Mouse (Mus musculus) left cerebral cortex, postnatal 25 days (tissue): ENCODE results near the gene Cops7a. TPM values are rescaled to one million over a fixed set of nuclear protein-coding genes. Genes with fewer than 3 reads are reported as not detected.

Experiments
- DNase-seq, 2 experiments: peaks; one replicate each; pipeline ENCODE4 v3.0.0; 2022; ENCODE audit warnings: low spot score in 2 of 2, mixed read lengths in 1 of 2
- intact Hi-C: fragments of 180-260 bp; cut with DNase I; formaldehyde crosslinking; loops from one replicate; pipeline ENCODE4 v1.15.1; 2025
- total RNA-seq, 2 experiments: library from RNA; stranded (reverse); gene quantifications; 2 replicates each; pipeline ENCODE4 v1.2.3; 2021

Cops7a gene
- total RNA-seq, 2 experiments from 2014 or later = 149 to 163 TPM

GRCm38 (mm10) chr6:124925173-124925793 lies 40.1 kb downstream of the Cops7a start:
- DNase-seq = no peak
- intact Hi-C loops = no loop called here

GRCm38 (mm10) chr6:124921539-124921938 lies 43.8 kb downstream of the Cops7a start:
- DNase-seq = no peak
- intact Hi-C loops = no loop called here

GRCm38 (mm10) chr6:124920318-124921085 lies 44.8 kb downstream of the Cops7a start:
- intact Hi-C loops = no loop called here
- no peak for DNase-seq

GRCm38 (mm10) chr6:124919695-124920317 lies 45.5 kb downstream of the Cops7a start, which contains the start of gene Ptms:
Ptms (minus strand) TSS chr6:124920103.
- DNase-seq = peak; percentile 89 to 99
- intact Hi-C loops = loop anchor here (5.0 kb wide), 2 partner anchors 87 to 177 kb away; partner anchors contain the start of genes Chd4 and Zfp384

- DNase-seq = peak in 1 of 2 experiments; percentile 31
- intact Hi-C loops = loop anchor here (1.0 to 5.0 kb wide), 5 partner anchors 12 to 178 kb away; partner anchors contain the start of genes Chd4, Mlf2, P3h3 and Zfp384
Observed at GRCm38 (mm10) chr6:124918890-124919627, 46.3 kb downstream of the Cops7a start.

GRCm38 (mm10) chr6:124918331-124918690 lies 47.0 kb downstream of the Cops7a start:
- intact Hi-C loops = loop anchor here (1.0 to 5.0 kb wide), 5 partner anchors 13 to 179 kb away; partner anchors contain the start of genes Chd4, Mlf2, P3h3 and Zfp384
- DNase-seq = no peak

- peak; percentile 86 to 97 for DNase-seq
- intact Hi-C loops = loop anchor here (1.0 to 5.0 kb wide), 6 partner anchors 13 to 180 kb away; partner anchors contain the start of genes Chd4, Mlf2, P3h3 and Zfp384
Observed at GRCm38 (mm10) chr6:124917518-124918330, 47.6 kb downstream of the Cops7a start.

- DNase-seq = peak; percentile 88 to 93
- intact Hi-C loops = loop anchor here (1.0 to 5.0 kb wide), 3 partner anchors 57 to 180 kb away; partner anchors contain the start of genes Chd4 and Zfp384
Observed at GRCm38 (mm10) chr6:124916695-124917517, 48.4 kb downstream of the Cops7a start.

- intact Hi-C loops = loop anchor here (5.0 kb wide), 2 partner anchors 91 to 181 kb away; partner anchors contain the start of genes Chd4 and Zfp384
Observed at GRCm38 (mm10) chr6:124915942-124916694, 49.2 kb downstream of the Cops7a start.

GRCm38 (mm10) chr6:124915160-124915941 lies 50.0 kb downstream of the Cops7a start:
- DNase-seq = peak; percentile 45
- intact Hi-C loops = loop anchor here (5.0 kb wide), 2 partner anchors 92 to 182 kb away; partner anchors contain the start of genes Chd4 and Zfp384

More at GRCm38 (mm10) chr6:124915942-124916694, 49.2 kb downstream of the Cops7a start:
- peak; percentile 81 to 87 for DNase-seq

GRCm38 (mm10) chr6:124914511-124914910 lies 50.8 kb downstream of the Cops7a start:
- intact Hi-C loops = no loop called here
- DNase-seq = no peak

GRCm38 (mm10) chr6:124913721-124914285 lies 51.5 kb downstream of the Cops7a start:
- intact Hi-C loops = no loop called here
- no peak for DNase-seq

GRCm38 (mm10) chr6:124913214-124913613 lies 52.1 kb downstream of the Cops7a start:
- intact Hi-C loops = no loop called here
- no peak for DNase-seq

- intact Hi-C loops = no loop called here
- no peak for DNase-seq
Observed at GRCm38 (mm10) chr6:124911533-124912218, 53.7 kb downstream of the Cops7a start, which contains the start of gene Lag3. Lag3 (minus strand) TSS chr6:124911705.

- intact Hi-C loops = no loop called here
- no peak for DNase-seq
Observed at GRCm38 (mm10) chr6:124910032-124910431, 55.3 kb downstream of the Cops7a start.
